Mouse (Mus musculus): Measurements from ENCODE around the gene Cacnb3. TPM values are rescaled to one million over a fixed set of nuclear protein-coding genes. Genes with fewer than 3 reads are reported as not detected.
A peak's percentile ranks its signal among the peaks of the same experiment; 100 is the strongest.

Gene Cacnb3
- total and polyA plus RNA-seq, 2 experiments from 2014 or later, result 139 to 191 TPM

DNA sequence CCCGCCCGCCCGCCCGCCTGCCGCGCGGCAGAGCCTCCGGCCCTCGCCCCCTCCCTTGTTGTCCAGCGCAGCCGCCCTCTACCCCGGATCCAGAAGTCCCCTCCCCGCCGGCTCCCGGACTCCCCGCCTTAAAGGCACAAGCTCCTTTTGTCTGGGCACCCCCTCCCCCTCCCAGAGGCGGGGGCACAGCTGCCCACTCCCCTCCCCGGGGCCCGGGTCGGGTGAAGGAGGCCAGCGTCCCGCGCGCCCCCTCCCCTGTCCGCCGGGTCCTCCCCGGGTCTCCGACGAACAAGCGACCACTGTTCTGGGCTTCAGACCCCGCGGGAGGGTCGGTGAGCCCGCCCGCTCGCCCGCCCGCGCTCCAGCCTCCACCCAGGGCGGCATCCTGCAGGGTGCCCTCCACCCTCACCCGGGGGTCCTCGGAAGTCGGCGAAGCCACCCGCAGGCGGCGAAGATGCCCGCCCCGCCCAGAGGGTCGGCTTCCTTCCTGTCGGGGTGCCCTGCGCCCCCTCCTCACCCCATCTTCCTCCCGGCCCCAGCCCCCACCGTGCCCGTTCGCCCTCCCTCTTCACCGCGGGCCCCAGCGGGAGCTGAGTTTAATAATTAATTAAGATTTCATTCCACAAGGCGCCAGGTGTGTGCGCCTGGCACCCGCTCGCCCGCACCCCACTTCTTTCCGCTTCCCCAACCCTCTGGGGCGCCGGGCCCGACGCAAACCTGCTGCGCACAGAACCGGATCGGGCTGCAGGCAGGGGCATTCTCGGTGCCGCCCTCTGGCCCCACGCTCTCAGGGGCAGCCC is 21.1 kb upstream of the Cacnb3 start, which contains the start of gene Adcy6:
Gene Adcy6 (minus strand): TSS at position 746 of the 800 bp plus-strand sequence.
- H3K9ac ChIP-seq, result peak within 1 kb of the TSS; percentile 87
- H3K27ac ChIP-seq (ENCODE audit: low read depth, low read length), result peak within 1 kb of the TSS; percentile 72
- TF ChIP-seq CTCF (IDR thresholded peaks at IDR 0.05; ENCODE audit: low read depth), result no peak
- peak within 1 kb of the TSS; percentile 88 for H3K4me3 ChIP-seq (ENCODE audit: low read depth, low read length)
- H3K36me3 ChIP-seq (ENCODE audit: insufficient read depth), result no peaks in the 10 kb centered on the region
- peaks cover 12% of the 10 kb centered on the region for H3K4me1 ChIP-seq (ENCODE audit: insufficient read depth)
- no peaks in the 10 kb centered on the region for H3K27me3 ChIP-seq (ENCODE audit: insufficient read depth, low read length)
- peak; percentile 88 for ATAC-seq
- whole genome bisulfite sequencing, result 3% methylated on average over 68 of the region's 75 CpGs
- peak within 1 kb of the TSS; percentile 88 for H3K4me2 ChIP-seq (ENCODE audit: low read depth)
- H3K9me3 ChIP-seq (ENCODE audit: low read length), result no peaks in the 10 kb centered on the region
- peak; percentile 82 for DNase-seq

DNA sequence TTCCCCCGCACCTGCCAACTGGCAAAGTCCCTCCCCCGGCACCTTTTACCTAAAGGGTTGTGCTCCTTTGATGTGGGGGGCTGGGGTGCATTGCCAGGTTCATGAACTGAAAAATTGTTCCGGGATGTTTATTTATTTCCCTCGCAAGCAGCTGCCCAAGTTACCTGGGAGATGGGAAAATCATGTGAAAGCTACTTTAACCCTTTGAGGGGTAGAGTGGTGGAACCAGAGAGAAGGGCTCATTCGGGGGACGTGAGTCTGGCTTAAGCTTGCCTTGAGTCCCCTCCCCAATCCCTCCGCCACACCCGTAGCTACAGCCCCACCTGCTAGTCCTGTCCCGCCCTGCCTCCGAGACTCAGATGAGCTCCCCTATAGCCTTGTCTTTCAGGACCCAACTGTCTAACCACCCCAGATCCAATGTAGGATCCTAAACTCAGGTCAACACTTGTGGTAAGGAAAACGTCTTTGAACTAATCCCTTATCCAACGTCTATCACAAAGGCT is 20.5 kb upstream of the Cacnb3 start:
- no peak for ATAC-seq
- Histone ChIP-seq H3K9me3 (ENCODE audit: low read length) (no peaks in the 10 kb centered on the region), H3K4me2 (ENCODE audit: low read depth) (peak overlapping the region; percentile 88), H3K9ac (peak overlapping the region; percentile 87), H3K27me3 (ENCODE audit: insufficient read depth, low read length) (no peaks in the 10 kb centered on the region), H3K27ac (ENCODE audit: low read depth, low read length) (peak overlapping the region; percentile 72), H3K36me3 (ENCODE audit: insufficient read depth) (no peaks in the 10 kb centered on the region), H3K4me3 (ENCODE audit: low read depth, low read length) (peak overlapping the region; percentile 88), H3K4me1 (ENCODE audit: insufficient read depth) (peaks cover 12% of the 10 kb centered on the region)
- no peak for TF ChIP-seq CTCF (IDR thresholded peaks at IDR 0.05; ENCODE audit: low read depth)
- DNase-seq, result peak; percentile 22
- 4% methylated on average over 12 of the region's 12 CpGs for WGBS

DNA sequence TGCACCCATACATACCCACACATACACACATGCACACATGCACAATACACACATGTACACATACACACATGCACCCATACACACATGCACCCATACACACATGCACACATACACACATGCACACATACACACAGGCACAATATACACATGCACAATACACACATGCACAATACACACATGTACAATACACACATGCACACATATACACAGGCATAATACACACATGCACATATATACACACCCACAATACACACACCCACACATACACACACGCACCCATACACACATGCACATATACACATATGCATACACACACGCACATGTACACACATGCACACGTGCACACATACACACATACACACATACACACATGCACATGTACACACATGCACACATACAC is 18.4 kb upstream of the Cacnb3 start:
- Histone ChIP-seq H3K27me3 (ENCODE audit: insufficient read depth, low read length) (no peaks in the 10 kb centered on the region), H3K4me1 (ENCODE audit: insufficient read depth) (peaks cover 12% of the 10 kb centered on the region), H3K36me3 (ENCODE audit: insufficient read depth) (no peaks in the 10 kb centered on the region), H3K27ac (ENCODE audit: low read depth, low read length) (no peak overlapping the region), H3K4me3 (ENCODE audit: low read depth, low read length) (no peak overlapping the region), H3K4me2 (ENCODE audit: low read depth) (no peak overlapping the region), H3K9me3 (ENCODE audit: low read length) (no peaks in the 10 kb centered on the region), H3K9ac (no peak overlapping the region)
- no peak for TF ChIP-seq CTCF (IDR thresholded peaks at IDR 0.05; ENCODE audit: low read depth)
- ATAC-seq, result no peak
- WGBS, result 96% methylated on average over 3 of the region's 3 CpGs
- DNase-seq, result no peak

DNA sequence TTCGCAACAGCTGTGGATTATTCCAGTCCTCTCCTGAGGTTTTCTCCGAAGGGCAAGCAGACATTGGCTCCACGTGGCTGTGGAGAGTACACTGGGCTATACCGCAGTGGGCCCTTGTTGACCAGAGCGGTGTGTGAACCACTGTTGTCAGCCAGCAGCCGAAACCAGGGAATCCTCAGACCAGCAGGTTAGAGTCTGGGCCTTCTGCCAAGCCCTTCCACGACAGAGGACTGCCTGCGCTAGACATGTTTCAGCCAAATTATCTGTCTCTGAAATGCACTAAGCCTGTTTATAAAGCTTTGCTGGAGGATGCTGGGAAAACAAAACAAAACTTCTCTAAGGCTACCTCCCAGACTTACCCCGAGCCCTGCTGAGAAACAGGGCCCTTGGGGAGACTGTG is 16.1 kb upstream of the Cacnb3 start:
- H3K4me1 ChIP-seq (ENCODE audit: insufficient read depth), result no peaks in the 10 kb centered on the region
- no peak overlapping the region for H3K4me3 ChIP-seq (ENCODE audit: low read depth, low read length)
- no peak overlapping the region for H3K4me2 ChIP-seq (ENCODE audit: low read depth)
- no peaks in the 10 kb centered on the region for H3K27me3 ChIP-seq (ENCODE audit: insufficient read depth, low read length)
- no peak overlapping the region for H3K27ac ChIP-seq (ENCODE audit: low read depth, low read length)
- no peak for DNase-seq
- no peak overlapping the region for H3K9ac ChIP-seq
- no peaks in the 10 kb centered on the region for H3K9me3 ChIP-seq (ENCODE audit: low read length)
- 33% methylated on average over 9 of the region's 9 CpGs for WGBS
- no peak for TF ChIP-seq CTCF (IDR thresholded peaks at IDR 0.05; ENCODE audit: low read depth)
- no peak for ATAC-seq
- no peaks in the 10 kb centered on the region for H3K36me3 ChIP-seq (ENCODE audit: insufficient read depth)

DNA sequence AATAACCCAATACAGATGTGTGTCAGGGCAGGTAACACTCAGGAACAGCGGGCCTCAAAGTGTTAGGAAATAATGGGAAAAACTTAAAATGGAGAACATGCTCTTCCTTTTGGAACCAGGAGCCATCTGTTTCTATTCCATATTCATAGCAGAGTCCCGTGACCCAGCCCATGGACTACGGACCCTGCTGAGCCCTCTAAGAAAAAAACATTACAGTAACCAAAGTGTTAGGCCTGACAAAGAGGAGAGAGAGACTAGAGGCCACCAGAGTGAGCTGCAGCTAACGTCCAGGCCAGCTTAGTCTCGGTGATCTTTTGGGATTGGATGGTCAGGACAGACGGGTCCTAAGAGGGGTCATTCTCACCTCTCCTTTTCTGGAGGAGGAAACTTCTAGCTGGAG is 15.7 kb upstream of the Cacnb3 start:
- 51% methylated on average over 6 of the region's 6 CpGs for WGBS
- no peak for ATAC-seq
- no peaks in the 10 kb centered on the region for H3K36me3 ChIP-seq (ENCODE audit: insufficient read depth)
- no peak for DNase-seq
- no peak overlapping the region for H3K9ac ChIP-seq
- H3K27me3 ChIP-seq (ENCODE audit: insufficient read depth, low read length), result no peaks in the 10 kb centered on the region
- no peaks in the 10 kb centered on the region for H3K4me1 ChIP-seq (ENCODE audit: insufficient read depth)
- no peak overlapping the region for H3K4me3 ChIP-seq (ENCODE audit: low read depth, low read length)
- H3K4me2 ChIP-seq (ENCODE audit: low read depth), result no peak overlapping the region
- H3K9me3 ChIP-seq (ENCODE audit: low read length), result no peaks in the 10 kb centered on the region
- no peak for TF ChIP-seq CTCF (IDR thresholded peaks at IDR 0.05; ENCODE audit: low read depth)
- H3K27ac ChIP-seq (ENCODE audit: low read depth, low read length), result no peak overlapping the region

DNA sequence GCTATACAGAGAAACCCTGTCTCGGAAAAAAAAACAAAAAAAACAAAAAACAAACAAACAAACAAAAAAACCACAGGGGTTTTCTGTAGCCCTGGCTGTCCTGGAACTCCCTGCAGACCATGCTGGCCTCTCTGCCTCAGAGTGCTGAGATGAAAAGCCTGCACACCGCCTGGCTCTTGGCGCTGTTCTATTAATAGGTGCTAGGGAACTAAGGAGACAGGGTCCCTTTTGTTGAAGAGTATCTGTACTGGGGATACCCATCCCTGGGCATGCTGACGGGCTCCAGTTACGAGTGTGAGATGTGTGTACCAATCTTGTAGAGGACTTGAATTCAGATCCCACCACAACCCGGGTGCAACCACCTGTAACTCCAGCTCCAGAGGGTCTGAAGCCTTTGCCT is 14.9 kb upstream of the Cacnb3 start:
- H3K27ac ChIP-seq (ENCODE audit: low read depth, low read length), result no peak overlapping the region
- ATAC-seq, result no peak

More for the DNA sequence above, 14.9 kb upstream of the Cacnb3 start:
- H3K9me3 ChIP-seq (ENCODE audit: low read length), result no peaks in the 10 kb centered on the region
- no peaks in the 10 kb centered on the region for H3K27me3 ChIP-seq (ENCODE audit: insufficient read depth, low read length)
- no peak for TF ChIP-seq CTCF (IDR thresholded peaks at IDR 0.05; ENCODE audit: low read depth)
- H3K36me3 ChIP-seq (ENCODE audit: insufficient read depth), result no peaks in the 10 kb centered on the region
- H3K4me1 ChIP-seq (ENCODE audit: insufficient read depth), result no peaks in the 10 kb centered on the region
- DNase-seq, result no peak
- H3K4me3 ChIP-seq (ENCODE audit: low read depth, low read length), result no peak overlapping the region
- H3K4me2 ChIP-seq (ENCODE audit: low read depth), result no peak overlapping the region
- 64% methylated on average over 6 of the region's 6 CpGs for WGBS
- no peak overlapping the region for H3K9ac ChIP-seq
